Comparison of ENCODE assay signal across 8 mouse cellular contexts in genomic region chr5:65106876-65107772, GRCm38 (mm10). TPM values are rescaled to one million over a fixed set of nuclear protein-coding genes. Genes with fewer than 3 reads are reported as not detected.
DNase-seq lines count a peak whose midpoint lies in the region; ATAC-seq and TF ChIP-seq lines count a peak whose summit lies in the region.

Gene Klhl5, plus strand, starts transcription at chr5:65107539.

- TF ChIP-seq CTCF in hindbrain, postnatal 0 days (IDR thresholded peaks at IDR 0.05; ENCODE audit: low read depth), result peak; percentile 2; the same call in 1 of the 2 replicates
- TF ChIP-seq CTCF in left cerebral cortex, adult 2 months (IDR thresholded peaks at IDR 0.05), result no peak; the same call in none of the 2 replicates

- H3K9ac ChIP-seq in hindbrain, postnatal 0 days (replicated peaks; ENCODE audit: low read length), result peak within 1 kb of the TSS; percentile 87

- peak within 1 kb of the TSS; percentile 77 for H3K27ac ChIP-seq in hindbrain, postnatal 0 days
- peak within 1 kb of the TSS; percentile 76 for H3K27ac ChIP-seq in left cerebral cortex, adult 2 months
- peak within 1 kb of the TSS; percentile 45 for H3K27ac ChIP-seq in macrophage

- intact Hi-C loops in left cerebral cortex, adult 2 months (cut with DNase I), result no loop called here

- peak; percentile 94 for DNase-seq in ZHBTc4 (ENCODE audit: low read depth, low spot score)
- DNase-seq in gastrocnemius, adult 8-10 months (ENCODE audit: low spot score in 2 of 2), result peak; percentile 73 to 75
- peak; percentile 88 for DNase-seq in hindbrain, postnatal 0 days (ENCODE audit: low spot score)
- DNase-seq in left cerebral cortex, adult 2 months (ENCODE audit: extremely low spot score in 1 of 2, low spot score in 2 of 2), result peak; percentile 82 to 83
- peak; percentile 82 for DNase-seq in right cerebral cortex, adult 18-20 months
- DNase-seq in urinary bladder, adult 2 months (ENCODE audit: low spot score), result peak; percentile 76

- peak within 1 kb of the TSS; percentile 85 for H3K4me2 ChIP-seq in hindbrain, postnatal 0 days (ENCODE audit: low read depth, low read length)

- no peaks in the 10 kb centered on the region for H3K4me1 ChIP-seq in hindbrain, postnatal 0 days (ENCODE audit: insufficient read depth, low read length)

- no peaks in the 10 kb centered on the region for H3K9me3 ChIP-seq in hindbrain, postnatal 0 days (ENCODE audit: low read length)

- no peaks in the 10 kb centered on the region for H3K27me3 ChIP-seq in hindbrain, postnatal 0 days (ENCODE audit: insufficient read depth, low read length)

- peak within 1 kb of the TSS; percentile 82 for H3K4me3 ChIP-seq in hindbrain, postnatal 0 days (ENCODE audit: low read length)
- H3K4me3 ChIP-seq in left cerebral cortex, adult 2 months, result peak within 1 kb of the TSS; percentile 74
- peak within 1 kb of the TSS; percentile 38 for H3K4me3 ChIP-seq in macrophage (ENCODE audit: inconsistent target)

- ATAC-seq in common myeloid progenitor, adult 5-6 weeks (replicated peaks; ENCODE audit: low read depth, poor library complexity, severe bottlenecking), result peak; percentile 65
- peak; percentile 94 for ATAC-seq in hindbrain, postnatal 0 days

- no peaks in the 10 kb centered on the region for H3K36me3 ChIP-seq in hindbrain, postnatal 0 days (ENCODE audit: insufficient read depth, low read length)
- no peaks in the 10 kb centered on the region for H3K36me3 ChIP-seq in macrophage (ENCODE audit: inconsistent target)

- peaks cover 40% of the 10 kb centered on the region for H3K79me2 ChIP-seq in macrophage (ENCODE audit: inconsistent target)

- WGBS in hindbrain, postnatal 0 days, result 5% methylated on average over 40 of the region's 56 CpGs
- WGBS in macrophage (ENCODE audit: missing documents), result 6% methylated on average over 51 of the region's 56 CpGs

RNA-seq across cellular contexts. Expression of gene Klhl5, which starts in this region (rescaled TPM):
- total RNA-seq in common myeloid progenitor, adult 5-6 weeks (2017), result 39.5 and 51.5 TPM in 2 replicates
- total RNA-seq in gastrocnemius, adult 8-10 months (2022), result 1 to 10 TPM; 4.5 to 6.0 (median 5.6) TPM
- 47.8 and 49.1 TPM in 2 replicates for total RNA-seq in hindbrain, postnatal 0 days (2014; rRNA removed)
- polyA plus RNA-seq in hindbrain, postnatal 0 days (2015; fragmentation: Nextera tagmentation; extraction: Ambion mirVana), result 49.8 and 53.3 TPM in 2 replicates
- total RNA-seq in left cerebral cortex, adult 2 months (2021), result 10 to 100 TPM; 35.4 to 38.7 TPM
- 10 to 100 TPM; 14.5 to 76.4 (median 50.6) TPM for total RNA-seq in macrophage (2018; cell fraction: chromatin; rRNA removed)
- 10 to 100 TPM; 31.2 to 51.8 (median 43.9) TPM for total RNA-seq in macrophage (2018; cell fraction: cytosol; rRNA removed)
- 10 to 100 TPM; 25.5 to 93.7 (median 52.4) TPM for total RNA-seq in macrophage (2018; cell fraction: nucleus; rRNA removed)
- polyA plus RNA-seq in macrophage (2018), result 40.6 to 51.7 TPM (median 46.4 TPM) in 3 replicates
- 40.9 and 41.7 TPM in 2 replicates for polyA plus RNA-seq in urinary bladder, adult 2 months (2012; rRNA removed)

Comparison
In these comparisons a context has a peak if more than half of its experiments do, and no peak if none do; other contexts are left out.
1. Peak in every context shown above with its lines: DNase-seq, ATAC-seq, H3K4me3 ChIP-seq and H3K27ac ChIP-seq.